Mouse (Mus musculus) midbrain, embryonic 11.5 days (tissue): ENCODE results near the gene Gm11492. TPM values are rescaled to one million over a fixed set of nuclear protein-coding genes. Genes with fewer than 3 reads are reported as not detected.

Source experiments
- ATAC-seq: fragments of 200-750 bp; cut with Nextera tagmentation; 2 replicates; pipeline ENCODE4 v1.8.0; 2017; ENCODE audit warnings: moderate TSS enrichment, moderate library complexity; ENCODE audit not compliant: low FRiP score
- DNase-seq: peaks from one replicate; pipeline ENCODE4 v3.0.0; 2015; ENCODE audit warnings: low spot score; ENCODE audit errors: missing footprints
- H3K27ac ChIP-seq: fragments of 300-500 bp; sonication (generic); 2 replicates; pipeline ENCODE4 v1.5.1; 2014; ENCODE audit warnings: low read depth, low read length
- H3K27me3 ChIP-seq: fragments of 300-500 bp; sonication (generic); 2 replicates; pipeline ENCODE4 v1.6.1; 2014; ENCODE audit warnings: mild to moderate bottlenecking, low read length, moderate library complexity, mixed read lengths; ENCODE audit not compliant: control insufficient read depth, insufficient read depth
- H3K36me3 ChIP-seq: fragments of 300-500 bp; sonication (generic); 2 replicates; pipeline ENCODE4 v1.6.1; 2014; ENCODE audit warnings: mild to moderate bottlenecking, low read length, moderate library complexity, mixed read lengths; ENCODE audit not compliant: control insufficient read depth, insufficient read depth
- H3K4me1 ChIP-seq: fragments of 300-500 bp; sonication (generic); 2 replicates; pipeline ENCODE4 v1.6.1; 2014; ENCODE audit warnings: low read length; ENCODE audit not compliant: control insufficient read depth, insufficient read depth
- H3K4me2 ChIP-seq: fragments of 300-500 bp; sonication (generic); 2 replicates; pipeline ENCODE4 v1.6.1; 2014; ENCODE audit warnings: mild to moderate bottlenecking, moderate library complexity
- H3K4me3 ChIP-seq: fragments of 300-500 bp; sonication (generic); 2 replicates; pipeline ENCODE4 v1.5.1; 2014; ENCODE audit warnings: low read depth, low read length
- H3K9ac ChIP-seq: fragments of 300-500 bp; sonication (generic); 2 replicates; pipeline ENCODE4 v1.6.1; 2014; ENCODE audit warnings: low read length
- H3K9me3 ChIP-seq: fragments of 300-500 bp; sonication (generic); 2 replicates; pipeline ENCODE4 v1.6.1; 2016; ENCODE audit warnings: low read length; ENCODE audit not compliant: control insufficient read depth
- WGBS: fragments of 180-500 bp; shearing (Covaris S2); extraction: QIAGEN DNeasy Blood & Tissue Kit; methylation state at CpG from one replicate; pipeline ENCODE4 v1.1.7; 2014; 5-methylcytosine and 5-hydroxymethylcytosine counted together
- polyA plus RNA-seq: library from polyadenylated mRNA; unstranded; fragments of >200 nt; fragmentation: Nextera tagmentation; extraction: Ambion mirVana; gene quantifications from 2 replicates; pipeline ENCODE4 v1.2.1, GENCODE M21; 2014

Gm11492 gene
- polyA plus RNA-seq = not detected in 2 replicates

DNA sequence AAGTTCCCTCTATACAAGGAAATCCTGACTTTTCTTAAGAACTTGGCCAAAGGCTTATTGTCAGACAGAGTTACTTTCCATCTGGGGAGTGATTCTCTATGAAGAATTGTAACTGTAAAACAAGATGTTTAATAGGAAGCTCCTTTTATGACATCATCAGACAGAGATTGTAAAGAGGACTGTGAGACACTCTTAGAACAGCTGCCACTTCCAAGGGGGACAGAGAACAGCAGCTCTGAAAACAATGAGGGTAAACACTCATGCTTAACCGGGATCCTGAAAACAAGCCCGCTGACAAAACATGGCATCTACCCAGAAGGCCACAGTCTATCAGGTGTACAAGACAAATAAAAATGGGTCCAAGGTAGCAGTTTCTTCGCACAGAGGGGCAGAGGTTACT is at the start of gene Gm11492:
Gm11492 (plus strand) TSS at position 153 of the 400 bp plus-strand sequence.
- DNase-seq (no peak), ATAC-seq (no peak)
- H3K4me1 ChIP-seq = no peaks in the 10 kb centered on the region
- no peaks in the 10 kb centered on the region for H3K9me3 ChIP-seq
- no peak within 1 kb of the TSS for H3K4me3 ChIP-seq
- no peak within 1 kb of the TSS for H3K9ac ChIP-seq
- no peak within 1 kb of the TSS for H3K4me2 ChIP-seq
- 80% methylated on average over 3 of the region's 3 CpGs for WGBS
- no peaks in the 10 kb centered on the region for H3K36me3 ChIP-seq
- no peaks in the 10 kb centered on the region for H3K27me3 ChIP-seq
- no peak within 1 kb of the TSS for H3K27ac ChIP-seq

GRCm38 (mm10) chr11:87519260-87519659 is 47.2 kb upstream of the Gm11492 start:
- H3K36me3 ChIP-seq = no peaks in the 10 kb centered on the region
- no peak overlapping the region for H3K27ac ChIP-seq
- H3K9ac ChIP-seq = no peak overlapping the region
- 6% methylated on average over 2 of the region's 2 CpGs for WGBS
- no peak overlapping the region for H3K4me2 ChIP-seq
- ATAC-seq = no peak
- H3K4me3 ChIP-seq = no peak overlapping the region
- H3K27me3 ChIP-seq = no peaks in the 10 kb centered on the region
- no peak for DNase-seq
- no peaks in the 10 kb centered on the region for H3K4me1 ChIP-seq
- no peaks in the 10 kb centered on the region for H3K9me3 ChIP-seq

DNA sequence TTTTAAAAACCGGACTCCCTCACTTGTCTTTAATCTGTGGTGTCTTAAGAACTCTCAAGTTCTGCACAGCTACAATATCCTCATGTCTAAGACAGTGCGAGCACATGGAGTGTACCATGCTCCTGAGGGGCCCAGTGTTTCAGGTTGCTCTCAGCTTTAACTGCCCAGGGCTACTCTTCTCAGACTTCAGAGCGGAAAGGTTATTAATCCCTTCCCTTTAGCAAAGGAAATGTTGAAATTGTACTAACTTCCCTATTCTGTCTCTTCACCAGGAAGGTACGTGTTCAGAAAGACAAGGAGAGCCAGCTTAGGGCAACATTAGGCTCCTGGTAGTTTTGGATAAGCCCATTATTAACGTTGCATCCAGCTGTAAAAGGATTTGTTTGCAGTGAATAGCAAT is 43.0 kb upstream of the Gm11492 start:
- DNase-seq (no peak), ATAC-seq (no peak)
- H3K4me1 ChIP-seq = no peaks in the 10 kb centered on the region
- no peak overlapping the region for H3K9ac ChIP-seq
- no peak overlapping the region for H3K27ac ChIP-seq
- H3K36me3 ChIP-seq = no peaks in the 10 kb centered on the region
- H3K9me3 ChIP-seq = no peaks in the 10 kb centered on the region
- no peak overlapping the region for H3K4me3 ChIP-seq
- WGBS = 64% methylated on average over 5 of the region's 5 CpGs
- H3K27me3 ChIP-seq = no peaks in the 10 kb centered on the region
- no peak overlapping the region for H3K4me2 ChIP-seq

GRCm38 (mm10) chr11:87523967-87524366 is 42.5 kb upstream of the Gm11492 start:
- H3K27ac ChIP-seq = no peak overlapping the region
- no peak for DNase-seq
- ATAC-seq = no peak
- no peak overlapping the region for H3K9ac ChIP-seq
- no peak overlapping the region for H3K4me3 ChIP-seq
- H3K27me3 ChIP-seq = no peaks in the 10 kb centered on the region
- no peak overlapping the region for H3K4me2 ChIP-seq
- H3K4me1 ChIP-seq = no peaks in the 10 kb centered on the region
- H3K36me3 ChIP-seq = no peaks in the 10 kb centered on the region
- no peaks in the 10 kb centered on the region for H3K9me3 ChIP-seq

DNA sequence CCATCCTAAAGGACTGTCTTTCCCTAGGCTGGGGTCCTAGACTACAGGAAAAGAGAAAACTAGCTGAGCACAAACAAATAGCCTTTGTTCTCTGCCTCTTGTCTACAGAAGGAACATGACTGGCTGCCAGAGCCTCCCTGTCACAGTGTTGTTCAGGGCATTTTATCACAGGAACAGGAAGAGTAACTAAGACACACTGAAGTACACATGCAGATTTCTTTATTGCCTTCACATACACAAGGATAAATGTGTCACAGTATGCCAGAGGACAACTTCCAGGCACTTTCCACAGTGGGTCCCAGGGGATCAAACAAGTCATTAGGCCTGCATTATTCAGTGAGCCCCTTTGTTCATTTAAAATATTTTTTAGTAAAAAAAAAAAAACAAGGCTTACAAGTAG is 41.7 kb upstream of the Gm11492 start:
- no peak for ATAC-seq
- Histone ChIP-seq H3K9ac (no peak overlapping the region), H3K27ac (no peak overlapping the region), H3K4me1 (no peaks in the 10 kb centered on the region), H3K36me3 (no peaks in the 10 kb centered on the region), H3K9me3 (no peaks in the 10 kb centered on the region), H3K4me2 (no peak overlapping the region), H3K4me3 (no peak overlapping the region), H3K27me3 (no peaks in the 10 kb centered on the region)
- DNase-seq = no peak

DNA sequence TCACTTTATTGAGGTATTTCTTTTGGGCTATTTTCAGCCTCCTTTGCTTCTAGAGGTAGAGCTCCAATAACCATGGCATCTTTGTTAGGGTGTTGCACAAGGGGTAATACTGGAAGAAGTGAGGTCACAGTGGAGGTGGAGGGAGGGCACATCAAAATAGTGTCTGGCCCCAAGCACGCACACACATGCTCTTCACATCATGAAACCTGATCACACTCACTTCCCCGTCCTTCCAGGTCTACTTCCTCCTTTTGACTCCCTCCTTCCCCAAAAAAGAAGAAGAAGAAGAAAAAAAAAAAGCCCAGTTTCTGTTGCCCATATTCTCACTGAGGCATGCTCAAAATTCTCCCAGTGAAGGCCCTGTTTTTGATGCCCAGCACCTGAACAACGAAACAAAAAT is 39.1 kb upstream of the Gm11492 start:
- H3K36me3 ChIP-seq = no peaks in the 10 kb centered on the region
- H3K27me3 ChIP-seq = no peaks in the 10 kb centered on the region
- 71% methylated on average over 3 of the region's 3 CpGs for WGBS
- H3K9me3 ChIP-seq = no peaks in the 10 kb centered on the region
- ATAC-seq (no peak), DNase-seq (no peak)
- no peak overlapping the region for H3K4me3 ChIP-seq
- no peak overlapping the region for H3K27ac ChIP-seq
- no peaks in the 10 kb centered on the region for H3K4me1 ChIP-seq
- no peak overlapping the region for H3K9ac ChIP-seq
- no peak overlapping the region for H3K4me2 ChIP-seq

- Histone ChIP-seq H3K4me3 (no peak overlapping the region), H3K27me3 (no peaks in the 10 kb centered on the region), H3K4me1 (no peaks in the 10 kb centered on the region), H3K9ac (no peak overlapping the region), H3K4me2 (no peak overlapping the region), H3K36me3 (no peaks in the 10 kb centered on the region), H3K27ac (no peak overlapping the region), H3K9me3 (no peaks in the 10 kb centered on the region)
- ATAC-seq (no peak), DNase-seq (no peak)
- 64% methylated on average over 4 of the region's 4 CpGs for WGBS
Observed at GRCm38 (mm10) chr11:87527990-87528389, 38.5 kb upstream of the Gm11492 start.

DNA sequence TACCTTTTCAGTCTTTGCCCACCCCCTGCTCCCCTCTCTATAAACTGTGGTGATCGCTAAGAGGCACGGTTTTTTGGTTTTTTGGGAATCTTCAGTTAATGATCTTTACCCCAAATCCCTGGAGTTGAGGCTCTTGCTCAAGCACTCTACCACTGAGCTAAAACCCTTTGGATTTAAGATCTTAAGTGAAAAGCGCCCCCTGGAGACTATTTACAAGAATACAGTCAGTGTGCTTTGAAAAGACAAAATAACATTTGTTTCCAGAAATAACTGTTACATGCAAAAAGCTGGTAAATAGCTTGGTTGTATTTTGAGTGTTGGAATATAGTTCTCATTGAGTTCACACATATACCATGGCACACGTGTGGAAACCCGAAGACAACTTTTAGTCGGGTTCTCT is 34.8 kb upstream of the Gm11492 start:
- no peaks in the 10 kb centered on the region for H3K27me3 ChIP-seq
- no peak for DNase-seq
- WGBS = 54% methylated on average over 6 of the region's 6 CpGs

GRCm38 (mm10) chr11:87542285-87542684 is 24.2 kb upstream of the Gm11492 start:
- DNase-seq (no peak), ATAC-seq (no peak)
- no peaks in the 10 kb centered on the region for H3K27me3 ChIP-seq
- no peak overlapping the region for H3K4me2 ChIP-seq
- no peaks in the 10 kb centered on the region for H3K9me3 ChIP-seq
- H3K9ac ChIP-seq = no peak overlapping the region
- WGBS = 46% methylated on average over 8 of the region's 8 CpGs
- H3K36me3 ChIP-seq = no peaks in the 10 kb centered on the region
- no peak overlapping the region for H3K27ac ChIP-seq
- H3K4me1 ChIP-seq = no peaks in the 10 kb centered on the region
- H3K4me3 ChIP-seq = no peak overlapping the region

More for the DNA sequence above, 34.8 kb upstream of the Gm11492 start:
- Histone ChIP-seq H3K4me1 (no peaks in the 10 kb centered on the region), H3K4me2 (no peak overlapping the region), H3K9ac (no peak overlapping the region), H3K4me3 (no peak overlapping the region), H3K36me3 (no peaks in the 10 kb centered on the region), H3K27ac (no peak overlapping the region), H3K9me3 (no peaks in the 10 kb centered on the region)
- ATAC-seq = no peak

- ATAC-seq (no peak), DNase-seq (no peak)
- WGBS = 68% methylated on average over 3 of the region's 3 CpGs
Observed at GRCm38 (mm10) chr11:87542906-87543305, 23.5 kb upstream of the Gm11492 start.

More at GRCm38 (mm10) chr11:87542906-87543305, 23.5 kb upstream of the Gm11492 start:
- H3K9ac ChIP-seq = no peak overlapping the region
- H3K4me2 ChIP-seq = no peak overlapping the region
- no peaks in the 10 kb centered on the region for H3K9me3 ChIP-seq
- H3K36me3 ChIP-seq = no peaks in the 10 kb centered on the region
- no peaks in the 10 kb centered on the region for H3K4me1 ChIP-seq
- no peak overlapping the region for H3K4me3 ChIP-seq
- no peak overlapping the region for H3K27ac ChIP-seq
- no peaks in the 10 kb centered on the region for H3K27me3 ChIP-seq
